Mouse (Mus musculus): ENCODE measurements around the gene Dpf2. TPM values are rescaled to one million over a fixed set of nuclear protein-coding genes. Genes with fewer than 3 reads are reported as not detected.
A peak's percentile ranks its signal among the peaks of the same experiment; 100 is the strongest.

The Dpf2 gene
- total RNA-seq, 1 experiment from 2014 or later, result 50.3 TPM

- ATAC-seq (replicated peaks; ENCODE audit: insufficient number of reproducible peaks, low FRiP score, low TSS enrichment, poor library complexity, severe bottlenecking), result no peak
Measured at GRCm38 (mm10) chr19:5848032-5848825, 64.6 kb downstream of the Dpf2 start.

DNA sequence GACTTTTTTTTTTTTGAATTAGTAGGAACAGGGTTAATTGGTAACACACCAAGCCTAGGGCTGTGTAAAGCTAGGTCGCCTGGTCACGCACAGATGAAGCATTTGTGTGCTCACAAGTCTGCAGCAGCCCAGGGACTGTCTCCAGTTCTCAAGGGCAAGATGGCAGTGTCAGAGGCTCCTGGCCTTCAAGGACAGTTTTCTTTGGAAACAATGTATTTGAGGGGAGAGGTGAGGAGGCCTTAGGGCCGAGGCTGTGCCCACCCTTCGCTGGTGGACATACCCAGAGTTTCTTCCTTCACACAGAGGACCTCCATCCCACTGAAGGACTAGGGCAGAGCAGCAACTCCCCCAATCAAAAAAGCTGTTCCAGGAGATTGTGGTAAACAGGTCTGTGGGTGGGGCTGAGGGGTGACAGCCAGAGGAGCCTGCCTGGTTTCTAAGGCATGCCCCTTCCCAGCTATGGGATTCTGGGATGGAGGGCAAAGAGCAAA is 65.5 kb downstream of the Dpf2 start:
- ATAC-seq (replicated peaks; ENCODE audit: insufficient number of reproducible peaks, low FRiP score, low TSS enrichment, poor library complexity, severe bottlenecking), result no peak

GRCm38 (mm10) chr19:5846557-5847305 is 66.1 kb downstream of the Dpf2 start:
- peak; percentile 10 for ATAC-seq (replicated peaks; ENCODE audit: insufficient number of reproducible peaks, low FRiP score, low TSS enrichment, poor library complexity, severe bottlenecking)

Other genes starting within 250 kb of the Dpf2 start
- 83.5 to 149 TPM (median 83.8 TPM) in 3 replicates for gene Sipa1, start 249.3 kb downstream of the Dpf2 start, total RNA-seq (2017)
- gene Map3k11, start 224.3 kb downstream of the Dpf2 start, total RNA-seq (2017), result 41.8 to 57.5 TPM (median 46.8 TPM) in 3 replicates
- 13.3 to 41.9 TPM (median 22.3 TPM) in 3 replicates for gene Pcnx3, start 224.1 kb downstream of the Dpf2 start, total RNA-seq (2017)
- 1.3 TPM in 2 of 3 replicates, not detected in the other for gene Kcnk7, start 208.6 kb downstream of the Dpf2 start, total RNA-seq (2017)
- 141 to 192 TPM (median 174 TPM) in 3 replicates for gene Ehbp1l1, start 186.7 kb downstream of the Dpf2 start, total RNA-seq (2017)
- 33.1 to 54.4 TPM (median 45.1 TPM) in 3 replicates for gene Fam89b, start 183.4 kb downstream of the Dpf2 start, total RNA-seq (2017)
- gene Ltbp3, start 172.1 kb downstream of the Dpf2 start, total RNA-seq (2017), result 1.2 to 9.7 TPM (median 2.2 TPM) in 3 replicates
- gene Scyl1, start 141.6 kb downstream of the Dpf2 start, total RNA-seq (2017), result 37.3 to 55.9 TPM (median 44.9 TPM) in 3 replicates
- 32.8 to 50.6 TPM (median 34.5 TPM) in 3 replicates for gene Frmd8, start 37.7 kb downstream of the Dpf2 start, total RNA-seq (2017)
- 64.4 to 73.5 TPM (median 69.7 TPM) in 3 replicates for gene Slc25a45, start 35.2 kb downstream of the Dpf2 start, total RNA-seq (2017)
- 0.64 to 0.97 TPM (median 0.95 TPM) in 3 replicates for gene Tigd3, start 18.9 kb downstream of the Dpf2 start, total RNA-seq (2017)
- 14.7 to 32.1 TPM (median 27.0 TPM) in 3 replicates for gene Cdc42ep2, start 11.8 kb upstream of the Dpf2 start, total RNA-seq (2017)
- gene Pola2, start 51.2 kb upstream of the Dpf2 start, total RNA-seq (2017), result 16.7 to 31.5 TPM (median 26.8 TPM) in 3 replicates
- not detected in 3 replicates for gene Slc22a20, start 73.1 kb upstream of the Dpf2 start, total RNA-seq (2017)
- gene Capn1, start 102.9 kb upstream of the Dpf2 start, total RNA-seq (2017), result 45.8 to 78.2 TPM (median 59.2 TPM) in 3 replicates
- 7.7 to 16.8 TPM (median 11.2 TPM) in 3 replicates for gene Syvn1, start 133.6 kb upstream of the Dpf2 start, total RNA-seq (2017)
- gene Mrpl49, start 144.8 kb upstream of the Dpf2 start, total RNA-seq (2017), result 10.1 to 30.8 TPM (median 29.6 TPM) in 3 replicates
- gene Fau, start 144.8 kb upstream of the Dpf2 start, total RNA-seq (2017), result 2,354 to 3,035 TPM (median 2,719 TPM) in 3 replicates
- 4.8 to 9.3 TPM (median 8.4 TPM) in 3 replicates for gene Znhit2, start 148.2 kb upstream of the Dpf2 start, total RNA-seq (2017)
- gene Tm7sf2, start 155.4 kb upstream of the Dpf2 start, total RNA-seq (2017), result 5.5 to 18.5 TPM (median 8.9 TPM) in 3 replicates
- gene Vps51, start 164.2 kb upstream of the Dpf2 start, total RNA-seq (2017), result 61.1 to 80.8 TPM (median 75.6 TPM) in 3 replicates
- gene Tmem262, start 167.0 kb upstream of the Dpf2 start, total RNA-seq (2017), result not detected in 3 replicates
- gene Gm28374, start 169.2 kb upstream of the Dpf2 start, total RNA-seq (2017), result 0.43 TPM in 1 of 3 replicates, not detected in the others
- 29.3 to 49.8 TPM (median 34.6 TPM) in 3 replicates for gene Zfpl1, start 171.9 kb upstream of the Dpf2 start, total RNA-seq (2017)
- 0.49 to 0.76 TPM (median 0.75 TPM) in 3 replicates for gene Cdca5, start 172.0 kb upstream of the Dpf2 start, total RNA-seq (2017)
- 1.4 TPM in 1 of 3 replicates, not detected in the others for gene AC131692.1, start 181.4 kb upstream of the Dpf2 start, total RNA-seq (2017)
- 1.3 TPM in 1 of 3 replicates, not detected in the others for gene Naaladl1, start 192.8 kb upstream of the Dpf2 start, total RNA-seq (2017)
- 2.1 to 2.6 TPM (median 2.1 TPM) in 3 replicates for gene Sac3d1, start 205.6 kb upstream of the Dpf2 start, total RNA-seq (2017)
- 8.8 to 22.5 TPM (median 11.5 TPM) in 3 replicates for gene Snx15, start 215.3 kb upstream of the Dpf2 start, total RNA-seq (2017)
- 0.78 to 5.3 TPM (median 1.9 TPM) in 3 replicates for gene Batf2, start 228.0 kb upstream of the Dpf2 start, total RNA-seq (2017)
- 4.8 to 9.6 TPM (median 5.8 TPM) in 3 replicates for gene Arl2, start 228.5 kb upstream of the Dpf2 start, total RNA-seq (2017)